Comparison of ENCODE assay signal across 26 mouse cellular contexts in genomic region chr14:20175114-20175513, GRCm38 (mm10). TPM values are rescaled to one million over a fixed set of nuclear protein-coding genes. Genes with fewer than 3 reads are reported as not detected.
DNase-seq lines count a peak whose midpoint lies in the region; ATAC-seq and TF ChIP-seq lines count a peak whose summit lies in the region.
"Had no signal": no experiment of that assay in that cellular context is flagged by ENCODE, and none has a peak within 500 bp of the region (broad histone marks: within the 10 kb centered on the region; RNA-seq: fewer than 3 reads in every experiment).

No protein-coding gene starts in this region.

- no peaks in the 10 kb centered on the region for H3K27me3 ChIP-seq in kidney, adult 2 months (replicated peaks; ENCODE audit: control insufficient read depth, insufficient read depth, low read length)
- no peaks in the 10 kb centered on the region for H3K27me3 ChIP-seq in kidney, embryonic 14.5 days (ENCODE audit: control insufficient read depth, insufficient read depth, low read length)
- no peaks in the 10 kb centered on the region for H3K27me3 ChIP-seq in lung, postnatal 0 days (replicated peaks; ENCODE audit: insufficient read depth, low read length)
- H3K27me3 ChIP-seq: embryonic facial prominence, embryonic 12.5 days; embryonic facial prominence, embryonic 15.5 days; heart, embryonic 12.5 days; heart, embryonic 15.5 days had no signal

- no peak for TF ChIP-seq POLR2A in kidney, adult 2 months (IDR thresholded peaks at IDR 0.05; ENCODE audit: low read depth, low read length)

- no peak overlapping the region for H3K9ac ChIP-seq in kidney, embryonic 14.5 days (ENCODE audit: low read depth, low read length)
- H3K9ac ChIP-seq in lung, postnatal 0 days (replicated peaks; ENCODE audit: low read depth) = no peak overlapping the region
- H3K9ac ChIP-seq in ES-E14 (ENCODE audit: insufficient read depth, low read depth, low read length, poor library complexity, severe bottlenecking) = no peak overlapping the region; the same call in 1 of the 2 replicates
- H3K9ac ChIP-seq: embryonic facial prominence, embryonic 12.5 days; embryonic facial prominence, embryonic 15.5 days; forebrain, postnatal 0 days; heart, embryonic 12.5 days; heart, embryonic 15.5 days; hindbrain, embryonic 13.5 days had no signal

- in situ Hi-C loops in ES-E14 (cut with MboI; ENCODE audit: low sequenced_read_pairs in 2 of 2, unreplicated experiment in 2 of 2) = no loop called here

- 63% methylated on average over 7 of the region's 7 CpGs for WGBS in kidney, adult 2 months
- WGBS in kidney, embryonic 14.5 days = 94% methylated on average over 7 of the region's 7 CpGs
- WGBS in lung, postnatal 0 days = 67% methylated on average over 7 of the region's 7 CpGs

- TF ChIP-seq EP300 in lung, postnatal 0 days (IDR thresholded peaks at IDR 0.05) = peak; percentile 68

- H3K4me3 ChIP-seq in kidney, adult 2 months (ENCODE audit: insufficient read depth, low read depth, low read length) = no peak overlapping the region
- no peak overlapping the region for H3K4me3 ChIP-seq in kidney, embryonic 14.5 days (ENCODE audit: low read length)
- no peak overlapping the region for H3K4me3 ChIP-seq in lung, postnatal 0 days (ENCODE audit: low read depth, low read length)
- H3K4me3 ChIP-seq in ES-E14 (ENCODE audit: insufficient read depth in 1 of 2, low read depth in 1 of 2, low read length in 2 of 2, poor library complexity in 1 of 2, severe bottlenecking in 1 of 2) = peak overlapping the region in 1 of 2 experiments; percentile 4; a peak in 1 of 4 replicates
- H3K4me3 ChIP-seq in left cerebral cortex, adult 2 months = no peak overlapping the region
- H3K4me3 ChIP-seq: embryonic facial prominence, embryonic 12.5 days; embryonic facial prominence, embryonic 15.5 days; gastrocnemius, adult 2 months; heart, embryonic 12.5 days; heart, embryonic 15.5 days; hindbrain, embryonic 10.5 days; hindbrain, embryonic 13.5 days had no signal

- peaks cover 8% of the 10 kb centered on the region for H3K36me3 ChIP-seq in kidney, adult 2 months (ENCODE audit: control insufficient read depth, insufficient read depth, low read length)
- no peaks in the 10 kb centered on the region for H3K36me3 ChIP-seq in kidney, embryonic 14.5 days (ENCODE audit: control insufficient read depth, insufficient read depth, low read length)
- H3K36me3 ChIP-seq in lung, postnatal 0 days (ENCODE audit: insufficient read depth, low read length) = no peaks in the 10 kb centered on the region
- peaks cover 12% of the 10 kb centered on the region for H3K36me3 ChIP-seq in ES-E14 (ENCODE audit: control insufficient read depth, insufficient read depth, low read length, poor library complexity, severe bottlenecking)
- H3K36me3 ChIP-seq: embryonic facial prominence, embryonic 12.5 days; embryonic facial prominence, embryonic 15.5 days; heart, embryonic 12.5 days; heart, embryonic 15.5 days; hindbrain, embryonic 13.5 days had no signal

- ATAC-seq in kidney, embryonic 14.5 days (ENCODE audit: low FRiP score, low TSS enrichment) = no peak
- ATAC-seq in lung, postnatal 0 days = peak; percentile 43
- ATAC-seq: forebrain, embryonic 14.5 days; forebrain, postnatal 0 days; hindbrain, embryonic 16.5 days had no signal

- DNase-seq in kidney, adult 2 months = no peak
- peak; percentile 65 for DNase-seq in lung, postnatal 0 days (ENCODE audit: low spot score)
- DNase-seq in lung, postnatal 25 days (ENCODE audit: low spot score) = no peak
- no peak for DNase-seq in ES-E14 (ENCODE audit: low read depth, low spot score)
- no peak for DNase-seq in cerebellum, postnatal 36 days
- DNase-seq in left cerebral cortex, adult 2 months (ENCODE audit: extremely low spot score in 1 of 2, low spot score in 2 of 2) = no peak
- DNase-seq: adrenal gland, postnatal 10 days; adrenal gland, postnatal 36 days; cerebellum, adult 18-20 months; cerebellum, adult 9-10 months; cerebellum, postnatal 14 days; forebrain, postnatal 0 days; gastrocnemius, adult 2 months; gastrocnemius, postnatal 14 days; heart, adult 18-20 months; heart, postnatal 10 days; heart, postnatal 36 days had no signal

- no peak for TF ChIP-seq CTCF in kidney, adult 2 months (conservative IDR thresholded peaks at IDR 0.05; ENCODE audit: insufficient read depth, insufficient read length, low read depth, low read length)
- TF ChIP-seq CTCF in lung, postnatal 0 days (IDR thresholded peaks at IDR 0.05) = no peak
- no peak for TF ChIP-seq CTCF in left cerebral cortex, adult 2 months (IDR thresholded peaks at IDR 0.05)

- H3K27ac ChIP-seq in kidney, adult 2 months (ENCODE audit: insufficient read depth, low read depth, low read length) = peak overlapping the region; percentile 3; the same call in 1 of the 2 replicates
- no peak overlapping the region for H3K27ac ChIP-seq in kidney, embryonic 14.5 days (ENCODE audit: low read depth, low read length)
- no peak overlapping the region for H3K27ac ChIP-seq in lung, postnatal 0 days (ENCODE audit: low read length)
- peak overlapping the region; percentile 4; the same call in 1 of the 2 replicates for H3K27ac ChIP-seq in ES-E14 (ENCODE audit: insufficient read depth, low read depth, low read length, poor library complexity, severe bottlenecking)
- no peak overlapping the region for H3K27ac ChIP-seq in left cerebral cortex, adult 2 months
- H3K27ac ChIP-seq: embryonic facial prominence, embryonic 12.5 days; embryonic facial prominence, embryonic 15.5 days; gastrocnemius, adult 2 months; heart, embryonic 15.5 days; hindbrain, embryonic 10.5 days; hindbrain, embryonic 13.5 days had no signal

- intact Hi-C loops in left cerebral cortex, adult 2 months (cut with DNase I) = no loop called here

- peaks cover 26% of the 10 kb centered on the region; the same call in 1 of the 2 replicates for H3K4me1 ChIP-seq in kidney, adult 2 months (ENCODE audit: control insufficient read depth, insufficient read depth, low read length)
- peaks cover 37% of the 10 kb centered on the region for H3K4me1 ChIP-seq in kidney, embryonic 14.5 days (ENCODE audit: control insufficient read depth, insufficient read depth, low read length)
- peaks cover 12% of the 10 kb centered on the region; the same call in 1 of the 2 replicates for H3K4me1 ChIP-seq in lung, postnatal 0 days (ENCODE audit: insufficient read depth, low read depth, low read length)
- H3K4me1 ChIP-seq in ES-E14 (ENCODE audit: control insufficient read depth in 2 of 2, insufficient read depth in 2 of 2, low read length in 2 of 2, poor library complexity in 1 of 2) = peaks cover 13 to 19% of the 10 kb centered on the region in 2 experiments

- no peaks in the 10 kb centered on the region for H3K9me3 ChIP-seq in kidney, embryonic 14.5 days (ENCODE audit: control insufficient read depth, low read length)
- H3K9me3 ChIP-seq in lung, postnatal 0 days (ENCODE audit: low read length) = no peaks in the 10 kb centered on the region
- H3K9me3 ChIP-seq in ES-E14 (ENCODE audit: control insufficient read depth, insufficient read depth, low read depth, low read length) = no peaks in the 10 kb centered on the region
- H3K9me3 ChIP-seq: embryonic facial prominence, embryonic 12.5 days; embryonic facial prominence, embryonic 15.5 days; heart, embryonic 12.5 days; heart, embryonic 15.5 days; hindbrain, embryonic 10.5 days; hindbrain, embryonic 13.5 days had no signal

- H3K4me2 ChIP-seq in kidney, embryonic 14.5 days (replicated peaks; ENCODE audit: low read depth, low read length) = no peak overlapping the region
- no peak overlapping the region for H3K4me2 ChIP-seq in lung, postnatal 0 days (replicated peaks; ENCODE audit: low read depth, low read length)
- H3K4me2 ChIP-seq: embryonic facial prominence, embryonic 12.5 days; embryonic facial prominence, embryonic 15.5 days; heart, embryonic 12.5 days; heart, embryonic 15.5 days; hindbrain, embryonic 13.5 days had no signal

TF ChIP-seq in ES-E14, 5 proteins besides CTCF, POLR2A, EP300 and RAD21:
- TF ChIP-seq ZNF384 (IDR thresholded peaks at IDR 0.05; ENCODE audit: low read depth, low read length) (no peak), ZC3H11A (IDR thresholded peaks at IDR 0.05; ENCODE audit: borderline replicate concordance, low read depth, low read length) (no peak), HCFC1 (IDR thresholded peaks at IDR 0.05; ENCODE audit: borderline replicate concordance, insufficient read depth, low read length) (no peak), MAFK (IDR thresholded peaks at IDR 0.05; ENCODE audit: insufficient read depth, low read depth, low read length) (no peak), CHD2 (IDR thresholded peaks at IDR 0.05; ENCODE audit: low read depth, low read length) (no peak)

RNA-seq across cellular contexts. Expression of gene Kcnk5, which starts 6.5 kb away (rescaled TPM):
- 32.0 and 34.2 TPM in 2 replicates for polyA plus RNA-seq in kidney, adult 2 months (2012; rRNA removed)
- polyA plus RNA-seq in kidney, embryonic 14.5 days (2014; fragmentation: Nextera tagmentation; extraction: Ambion mirVana) = 4.7 and 12.2 TPM in 2 replicates
- 4.5 and 5.2 TPM in 2 replicates for polyA plus RNA-seq in lung, postnatal 0 days (2015; fragmentation: Nextera tagmentation; extraction: Ambion mirVana)
- total RNA-seq in ES-E14 (2012; rRNA removed) = 68.6 and 129 TPM in 2 replicates
- under 1 TPM; 0.33 to 0.41 TPM for total RNA-seq in left cerebral cortex, adult 2 months (2021)

RNA-seq across cellular contexts. Expression of gene Saysd1, which starts 36.8 kb away (rescaled TPM):
- polyA plus RNA-seq in kidney, adult 2 months (2012; rRNA removed) = 10.8 and 11.4 TPM in 2 replicates
- 11.2 and 13.7 TPM in 2 replicates for polyA plus RNA-seq in kidney, embryonic 14.5 days (2014; fragmentation: Nextera tagmentation; extraction: Ambion mirVana)
- polyA plus RNA-seq in lung, postnatal 0 days (2015; fragmentation: Nextera tagmentation; extraction: Ambion mirVana) = 18.6 and 18.9 TPM in 2 replicates
- total RNA-seq in ES-E14 (2012; rRNA removed) = 7.2 and 11.7 TPM in 2 replicates
- total RNA-seq in left cerebral cortex, adult 2 months (2021) = 1 to 10 TPM; 4.3 to 4.7 TPM

Comparison
In these comparisons a context has a peak if more than half of its experiments do, and no peak if none do; other contexts are left out.
1. H3K27ac ChIP-seq: peak in kidney, adult 2 months (single experiment) and ES-E14 (single experiment); none in kidney, embryonic 14.5 days (single experiment), lung, postnatal 0 days (single experiment) and left cerebral cortex, adult 2 months (single experiment).